Mouse (Mus musculus): ENCODE results near the gene Enc1. TPM values are rescaled to one million over a fixed set of nuclear protein-coding genes. Genes with fewer than 3 reads are reported as not detected.

Enc1 gene
- polyA plus RNA-seq, 1 experiment from 2014 or later, result 12.0 TPM

GRCm38 (mm10) chr13:97244712-97245105 lies 3.8 kb downstream of the Enc1 start:
- H3K9ac ChIP-seq, result no peak overlapping the region
- ATAC-seq (replicated peaks; ENCODE audit: low FRiP score), result no peak
- H3K4me2 ChIP-seq, result peak overlapping the region; percentile 79
- peaks cover 86% of the 10 kb centered on the region for H3K4me1 ChIP-seq
- H3K27me3 ChIP-seq, result no peaks in the 10 kb centered on the region
- peak overlapping the region; percentile 75 for H3K4me3 ChIP-seq (replicated peaks)
- H3K27ac ChIP-seq, result no peak overlapping the region
- H3K36me3 ChIP-seq, result peaks cover 48% of the 10 kb centered on the region
- no peaks in the 10 kb centered on the region for H3K9me3 ChIP-seq (replicated peaks)
- 48% methylated on average over 11 of the region's 11 CpGs for WGBS

- Histone ChIP-seq H3K27ac (no peak overlapping the region), H3K4me2 (peak overlapping the region; percentile 79), H3K36me3 (peaks cover 52% of the 10 kb centered on the region), H3K9ac (no peak overlapping the region), H3K9me3 (replicated peaks) (no peaks in the 10 kb centered on the region), H3K27me3 (no peaks in the 10 kb centered on the region), H3K4me3 (replicated peaks) (peak overlapping the region; percentile 75; the same call in 1 of the 2 replicates), H3K4me1 (peaks cover 86% of the 10 kb centered on the region)
- 88% methylated on average over 12 of the region's 12 CpGs for WGBS
- ATAC-seq (replicated peaks; ENCODE audit: low FRiP score), result no peak
Observed at GRCm38 (mm10) chr13:97245157-97245556, 4.3 kb downstream of the Enc1 start.

GRCm38 (mm10) chr13:97246217-97246616 lies 5.3 kb downstream of the Enc1 start:
- Histone ChIP-seq H3K4me2 (no peak overlapping the region), H3K9ac (no peak overlapping the region), H3K9me3 (replicated peaks) (no peaks in the 10 kb centered on the region), H3K27ac (0 out of 2 replicates have a peak overlapping the region, but pooled peaks have one; percentile 3), H3K27me3 (no peaks in the 10 kb centered on the region), H3K36me3 (peaks cover 63% of the 10 kb centered on the region), H3K4me3 (replicated peaks) (no peak overlapping the region), H3K4me1 (peaks cover 85% of the 10 kb centered on the region)
- 73% methylated on average over 16 of the region's 16 CpGs for WGBS
- no peak for ATAC-seq (replicated peaks; ENCODE audit: low FRiP score)

GRCm38 (mm10) chr13:97247754-97248153 lies 6.8 kb downstream of the Enc1 start:
- WGBS, result 54% methylated on average over 4 of the region's 4 CpGs
- peaks cover 77% of the 10 kb centered on the region for H3K4me1 ChIP-seq
- H3K9me3 ChIP-seq (replicated peaks), result no peaks in the 10 kb centered on the region
- no peak overlapping the region for H3K9ac ChIP-seq
- no peak overlapping the region for H3K4me2 ChIP-seq
- ATAC-seq (replicated peaks; ENCODE audit: low FRiP score), result no peak
- no peak overlapping the region for H3K27ac ChIP-seq
- H3K36me3 ChIP-seq, result peaks cover 78% of the 10 kb centered on the region
- no peaks in the 10 kb centered on the region for H3K27me3 ChIP-seq
- H3K4me3 ChIP-seq (replicated peaks), result no peak overlapping the region

- Histone ChIP-seq H3K27me3 (no peaks in the 10 kb centered on the region), H3K4me3 (replicated peaks) (no peak overlapping the region), H3K9me3 (replicated peaks) (no peaks in the 10 kb centered on the region), H3K4me2 (no peak overlapping the region; the same call in 1 of the 2 replicates), H3K27ac (peak overlapping the region; percentile 63), H3K4me1 (peaks cover 64% of the 10 kb centered on the region), H3K9ac (no peak overlapping the region), H3K36me3 (peaks cover 85% of the 10 kb centered on the region)
- WGBS, result 32% methylated on average over 5 of the region's 5 CpGs
- ATAC-seq (replicated peaks; ENCODE audit: low FRiP score), result no peak
Observed at GRCm38 (mm10) chr13:97249051-97249461, 8.2 kb downstream of the Enc1 start.

- no peak for ATAC-seq (replicated peaks; ENCODE audit: low FRiP score)
- Histone ChIP-seq H3K4me3 (replicated peaks) (no peak overlapping the region), H3K36me3 (peaks cover 85% of the 10 kb centered on the region), H3K27me3 (no peaks in the 10 kb centered on the region), H3K4me2 (no peak overlapping the region), H3K4me1 (peaks cover 59% of the 10 kb centered on the region), H3K27ac (peak overlapping the region; percentile 38; the same call in 1 of the 2 replicates), H3K9ac (no peak overlapping the region), H3K9me3 (replicated peaks) (no peaks in the 10 kb centered on the region)
- WGBS, result 60% methylated on average over 5 of the region's 5 CpGs
Observed at GRCm38 (mm10) chr13:97249507-97250078, 8.7 kb downstream of the Enc1 start.

- Histone ChIP-seq H3K4me1 (peaks cover 53% of the 10 kb centered on the region), H3K4me2 (no peak overlapping the region), H3K9ac (no peak overlapping the region), H3K4me3 (replicated peaks) (no peak overlapping the region), H3K27me3 (no peaks in the 10 kb centered on the region), H3K27ac (0 out of 2 replicates have a peak overlapping the region, but pooled peaks have one; percentile 38), H3K9me3 (replicated peaks) (no peaks in the 10 kb centered on the region), H3K36me3 (peaks cover 82% of the 10 kb centered on the region)
- no peak for ATAC-seq (replicated peaks; ENCODE audit: low FRiP score)
- WGBS, result 76% methylated on average over 5 of the region's 5 CpGs
Observed at GRCm38 (mm10) chr13:97250148-97250547, 9.2 kb downstream of the Enc1 start.

GRCm38 (mm10) chr13:97250551-97251380 lies 9.9 kb downstream of the Enc1 start:
- Histone ChIP-seq H3K36me3 (peaks cover 76% of the 10 kb centered on the region), H3K4me1 (peaks cover 47% of the 10 kb centered on the region), H3K9ac (no peak overlapping the region), H3K27ac (no peak overlapping the region), H3K9me3 (replicated peaks) (no peaks in the 10 kb centered on the region), H3K4me3 (replicated peaks) (no peak overlapping the region), H3K4me2 (no peak overlapping the region), H3K27me3 (no peaks in the 10 kb centered on the region)
- WGBS, result 80% methylated on average over 20 of the region's 20 CpGs
- no peak for ATAC-seq (replicated peaks; ENCODE audit: low FRiP score)

GRCm38 (mm10) chr13:97251736-97252135 lies 10.8 kb downstream of the Enc1 start:
- H3K9ac ChIP-seq, result no peak overlapping the region
- H3K9me3 ChIP-seq (replicated peaks), result no peaks in the 10 kb centered on the region
- H3K27me3 ChIP-seq, result no peaks in the 10 kb centered on the region
- H3K27ac ChIP-seq, result no peak overlapping the region
- no peak overlapping the region for H3K4me2 ChIP-seq
- ATAC-seq (replicated peaks; ENCODE audit: low FRiP score), result no peak
- peaks cover 66% of the 10 kb centered on the region for H3K36me3 ChIP-seq
- peaks cover 45% of the 10 kb centered on the region for H3K4me1 ChIP-seq
- WGBS, result 76% methylated on average over 7 of the region's 7 CpGs
- H3K4me3 ChIP-seq (replicated peaks), result no peak overlapping the region

- H3K4me3 ChIP-seq (replicated peaks), result no peak overlapping the region
- H3K9ac ChIP-seq, result no peak overlapping the region
- H3K36me3 ChIP-seq, result peaks cover 59% of the 10 kb centered on the region
- no peak overlapping the region for H3K4me2 ChIP-seq
- peaks cover 42% of the 10 kb centered on the region for H3K4me1 ChIP-seq
- no peak overlapping the region for H3K27ac ChIP-seq
- 72% methylated on average over 7 of the region's 7 CpGs for WGBS
- no peaks in the 10 kb centered on the region for H3K27me3 ChIP-seq
- ATAC-seq (replicated peaks; ENCODE audit: low FRiP score), result no peak
- no peaks in the 10 kb centered on the region for H3K9me3 ChIP-seq (replicated peaks)
Observed at GRCm38 (mm10) chr13:97252469-97252868, 11.6 kb downstream of the Enc1 start.

GRCm38 (mm10) chr13:97253418-97253981 lies 12.6 kb downstream of the Enc1 start:
- Histone ChIP-seq H3K27me3 (no peaks in the 10 kb centered on the region), H3K9ac (no peak overlapping the region), H3K36me3 (peaks cover 48% of the 10 kb centered on the region), H3K4me1 (peaks cover 32% of the 10 kb centered on the region), H3K4me3 (replicated peaks) (no peak overlapping the region), H3K4me2 (no peak overlapping the region), H3K9me3 (replicated peaks) (no peaks in the 10 kb centered on the region), H3K27ac (no peak overlapping the region)
- no peak; the same call in 1 of the 2 replicates for ATAC-seq (replicated peaks; ENCODE audit: low FRiP score)
- WGBS, result 66% methylated on average over 6 of the region's 6 CpGs

- H3K4me3 ChIP-seq (replicated peaks), result no peak overlapping the region
- H3K4me2 ChIP-seq, result no peak overlapping the region
- peaks cover 27% of the 10 kb centered on the region for H3K4me1 ChIP-seq
- no peak for ATAC-seq (replicated peaks; ENCODE audit: low FRiP score)
- H3K27ac ChIP-seq, result no peak overlapping the region
- H3K36me3 ChIP-seq, result peaks cover 43% of the 10 kb centered on the region
- H3K27me3 ChIP-seq, result no peaks in the 10 kb centered on the region
- 89% methylated on average over 5 of the region's 5 CpGs for whole genome bisulfite sequencing
- no peaks in the 10 kb centered on the region for H3K9me3 ChIP-seq (replicated peaks)
- no peak overlapping the region for H3K9ac ChIP-seq
Observed at GRCm38 (mm10) chr13:97253994-97254393, 13.1 kb downstream of the Enc1 start.
